Mouse (Mus musculus) neural tube, embryonic 13.5 days (tissue): ENCODE measurements around the gene Wdr24. TPM values are rescaled to one million over a fixed set of nuclear protein-coding genes. Genes with fewer than 3 reads are reported as not detected.
"Not testable (repeated sequence)": the region's sequence is repeated elsewhere in the genome, so short reads cannot be mapped to it uniquely, and the experiment has no call there.

Experiments used
- ATAC-seq: fragments of 200-750 bp; cut with Nextera tagmentation; 2 replicates; pipeline ENCODE4 v1.8.0; 2017; ENCODE audit warnings: low read depth, mild to moderate bottlenecking, moderate TSS enrichment, moderate library complexity
- H3K27ac ChIP-seq: fragments of 300-500 bp; sonication (generic); replicated peaks from 2 replicates; pipeline ENCODE4 v1.5.1; 2015; ENCODE audit warnings: moderate library complexity, mild to moderate bottlenecking, inconsistent platforms
- H3K27me3 ChIP-seq: fragments of 300-500 bp; sonication (generic); 2 replicates; pipeline ENCODE4 v1.6.1; 2015; ENCODE audit warnings: mild to moderate bottlenecking, inconsistent platforms
- H3K36me3 ChIP-seq: fragments of 300-500 bp; sonication (generic); 2 replicates; pipeline ENCODE4 v1.6.1; 2015; ENCODE audit warnings: mild to moderate bottlenecking, inconsistent platforms
- H3K4me1 ChIP-seq: fragments of 300-500 bp; sonication (generic); replicated peaks from 2 replicates; pipeline ENCODE4 v1.6.1; 2015; ENCODE audit warnings: inconsistent platforms
- H3K4me2 ChIP-seq: fragments of 300-500 bp; sonication (generic); 2 replicates; pipeline ENCODE4 v1.6.1; 2015; ENCODE audit warnings: inconsistent platforms, mild to moderate bottlenecking, moderate library complexity
- H3K4me3 ChIP-seq: fragments of 300-500 bp; sonication (generic); 2 replicates; pipeline ENCODE4 v1.5.1; 2015; ENCODE audit warnings: mild to moderate bottlenecking, inconsistent platforms
- H3K9ac ChIP-seq: fragments of 300-500 bp; sonication (generic); 2 replicates; pipeline ENCODE4 v1.6.1; 2015; ENCODE audit warnings: moderate library complexity, mild to moderate bottlenecking, inconsistent platforms
- H3K9me3 ChIP-seq: fragments of 300-500 bp; sonication (generic); 2 replicates; pipeline ENCODE4 v1.6.1; 2016; ENCODE audit warnings: inconsistent platforms
- WGBS: fragments of 180-500 bp; shearing (Covaris S2); methylation state at CpG from one replicate; pipeline ENCODE4 v1.1.7; 2015; 5-methylcytosine and 5-hydroxymethylcytosine counted together
- polyA plus RNA-seq: library from polyadenylated mRNA; unstranded; fragments of >200 nt; fragmentation: Nextera tagmentation; extraction: Ambion mirVana; gene quantifications from 2 replicates; pipeline ENCODE4 v1.2.1, GENCODE M21; 2015

Wdr24 gene
- polyA plus RNA-seq, 1 experiment from 2014 or later = 28.3 TPM

DNA sequence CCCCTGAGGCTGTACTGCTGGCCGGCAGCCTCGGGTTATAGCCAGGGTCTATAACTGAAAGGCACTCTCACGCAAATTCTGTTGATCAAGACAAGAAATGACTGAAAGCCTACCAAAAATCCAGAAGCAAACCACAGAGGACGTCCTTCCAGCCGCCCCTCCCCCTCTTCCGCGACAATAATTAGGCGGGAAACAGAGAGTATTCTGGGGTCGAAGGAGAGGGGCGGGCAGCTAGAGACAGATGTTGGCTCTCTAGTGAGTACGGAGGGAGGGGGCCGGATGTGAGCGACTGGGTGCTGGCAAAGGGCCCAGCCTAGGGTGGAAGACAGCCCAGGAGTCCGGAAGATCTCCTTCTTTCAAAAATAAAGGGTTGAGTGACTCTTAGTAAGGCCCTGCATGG lies 30.8 kb upstream of the Wdr24 start, which contains the start of gene Fam173a:
Gene Fam173a (minus strand): TSS at position 287 of the 400 bp plus-strand sequence.
- 0% methylated on average over 14 of the region's 14 CpGs for WGBS
- H3K4me3 ChIP-seq = peak within 1 kb of the TSS; percentile 84
- H3K27ac ChIP-seq = peak within 1 kb of the TSS; percentile 92
- no peaks in the 10 kb centered on the region for H3K27me3 ChIP-seq
- peak within 1 kb of the TSS; percentile 86 for H3K9ac ChIP-seq
- H3K4me1 ChIP-seq = peaks cover 67% of the 10 kb centered on the region
- peaks cover 22% of the 10 kb centered on the region for H3K36me3 ChIP-seq
- peak; percentile 33; the same call in 1 of the 2 replicates for ATAC-seq
- H3K9me3 ChIP-seq = no peaks in the 10 kb centered on the region
- peak within 1 kb of the TSS; percentile 92 for H3K4me2 ChIP-seq

DNA sequence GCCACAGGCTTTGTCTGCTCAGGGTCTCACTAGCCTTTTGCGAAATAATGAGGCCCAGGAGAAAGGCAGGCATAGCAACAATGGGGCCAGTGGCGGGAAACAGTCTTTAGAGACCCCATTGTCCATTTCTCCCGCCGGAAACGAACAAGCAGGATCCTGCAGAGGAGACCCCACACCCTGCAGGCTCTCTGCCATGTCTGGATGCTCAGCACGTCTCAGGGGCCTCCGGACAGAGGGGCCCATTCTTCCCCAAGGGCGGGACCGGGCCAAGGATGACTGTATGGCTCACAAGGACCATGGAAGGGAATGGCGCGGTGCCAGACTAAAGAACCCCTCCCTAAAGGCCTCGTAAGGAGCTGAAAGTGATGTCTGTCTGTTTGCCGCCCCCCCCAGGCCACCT lies 29.2 kb upstream of the Wdr24 start:
- peaks cover 8% of the 10 kb centered on the region for H3K36me3 ChIP-seq
- ATAC-seq = no peak
- 12% methylated on average over 13 of the region's 13 CpGs for WGBS
- H3K27ac ChIP-seq = peak overlapping the region; percentile 92
- no peaks in the 10 kb centered on the region for H3K27me3 ChIP-seq
- H3K9ac ChIP-seq = peak overlapping the region; percentile 73; the same call in 1 of the 2 replicates
- peaks cover 68% of the 10 kb centered on the region for H3K4me1 ChIP-seq
- no peaks in the 10 kb centered on the region for H3K9me3 ChIP-seq
- H3K4me2 ChIP-seq = peak overlapping the region; percentile 92
- H3K4me3 ChIP-seq = peak overlapping the region; percentile 65; the same call in 1 of the 2 replicates

DNA sequence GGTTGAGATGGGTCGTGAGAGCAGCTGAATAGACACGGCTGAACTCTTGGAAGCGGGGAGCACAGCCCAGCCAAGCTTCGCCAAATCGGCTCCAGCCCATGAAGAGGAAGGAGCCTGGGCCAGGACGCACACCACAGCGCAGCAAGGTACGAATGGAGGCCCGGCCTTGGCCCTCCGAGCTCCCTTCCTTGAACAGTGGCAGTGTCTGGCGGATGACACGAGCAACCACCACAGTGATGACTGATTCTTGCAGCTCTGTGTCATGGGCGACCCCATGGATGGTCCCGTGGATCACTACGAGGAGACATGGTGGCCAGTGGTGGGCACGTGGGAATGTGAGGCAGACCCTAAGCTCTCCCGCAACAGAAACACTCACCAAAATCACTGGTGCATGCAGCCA lies 28.4 kb upstream of the Wdr24 start:
- no peak for ATAC-seq
- H3K27me3 ChIP-seq = no peaks in the 10 kb centered on the region
- 51% methylated on average over 17 of the region's 17 CpGs for WGBS
- peaks cover under 1% of the 10 kb centered on the region; the same call in 1 of the 2 replicates for H3K36me3 ChIP-seq
- H3K9ac ChIP-seq = peak overlapping the region; percentile 73
- H3K27ac ChIP-seq = peak overlapping the region; percentile 92
- peak overlapping the region; percentile 65 for H3K4me3 ChIP-seq
- peaks cover 68% of the 10 kb centered on the region for H3K4me1 ChIP-seq
- no peaks in the 10 kb centered on the region for H3K9me3 ChIP-seq
- H3K4me2 ChIP-seq = peak overlapping the region; percentile 92

DNA sequence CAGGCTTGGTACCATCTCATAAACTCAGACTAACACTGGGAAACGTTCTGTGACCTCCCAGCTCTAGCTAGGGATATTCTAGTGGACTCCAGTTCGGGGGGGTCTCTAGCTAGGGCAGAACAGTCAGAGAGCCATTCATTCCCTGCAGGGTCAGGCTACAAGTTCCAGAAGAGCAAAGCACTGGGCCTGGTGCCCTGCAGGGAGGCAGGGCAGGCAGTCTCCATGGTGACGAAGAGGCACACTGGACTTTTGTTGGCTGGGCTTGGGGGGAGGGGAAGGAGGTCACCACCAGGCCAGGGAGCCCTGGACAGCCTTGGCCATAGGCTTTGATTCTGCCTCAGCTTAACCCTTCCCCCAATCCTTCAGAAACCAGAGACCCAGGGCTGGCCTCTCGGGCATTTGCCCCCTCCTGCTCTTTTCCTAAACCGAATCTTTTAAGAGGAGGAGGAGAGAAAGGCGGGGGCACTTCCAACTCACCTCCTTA lies 27.8 kb upstream of the Wdr24 start, which contains the start of gene AC134908.4:
Gene AC134908.4 (minus strand): TSS at position 51 of the 484 bp plus-strand sequence.
- H3K4me2 ChIP-seq = peak within 1 kb of the TSS; percentile 92
- 2% methylated on average over 6 of the region's 6 CpGs for WGBS
- ATAC-seq = no peak
- H3K27ac ChIP-seq = peak within 1 kb of the TSS; percentile 92
- H3K4me3 ChIP-seq = peak within 1 kb of the TSS; percentile 65
- peak within 1 kb of the TSS; percentile 73 for H3K9ac ChIP-seq
- no peaks in the 10 kb centered on the region for H3K36me3 ChIP-seq
- H3K4me1 ChIP-seq = peaks cover 64% of the 10 kb centered on the region
- H3K27me3 ChIP-seq = no peaks in the 10 kb centered on the region
- no peaks in the 10 kb centered on the region for H3K9me3 ChIP-seq

DNA sequence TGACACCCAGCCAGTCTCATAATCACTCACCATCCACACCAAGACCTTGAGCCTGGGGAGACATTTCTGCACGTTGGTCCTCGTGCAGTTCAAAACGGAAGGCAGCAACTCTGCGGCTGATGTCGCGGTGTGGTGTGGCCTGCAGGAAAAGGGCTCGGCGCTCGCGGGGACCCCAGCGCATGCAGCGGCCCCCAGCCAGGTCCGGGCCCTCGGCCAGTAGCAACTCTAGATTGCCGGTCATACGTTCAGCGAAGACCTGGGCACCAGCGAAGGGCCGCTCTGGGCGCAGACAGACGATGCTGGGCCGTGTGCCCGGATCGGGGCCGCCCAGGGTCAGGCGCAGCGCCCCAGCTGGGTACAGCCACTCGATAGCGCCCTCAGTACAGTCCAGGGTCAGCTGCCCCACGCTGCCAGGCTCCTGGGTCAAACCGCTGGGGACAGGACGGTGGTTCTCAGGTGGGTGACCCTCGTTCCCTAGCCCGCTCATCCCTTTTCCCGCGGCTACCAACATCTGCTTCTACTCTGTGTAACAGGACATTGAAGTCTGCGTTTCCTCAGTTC lies 27.1 kb upstream of the Wdr24 start:
- ATAC-seq = no peak
- H3K36me3 ChIP-seq = no peaks in the 10 kb centered on the region
- peak overlapping the region; percentile 65 for H3K4me3 ChIP-seq
- 1% methylated on average over 37 of the region's 37 CpGs for WGBS
- no peaks in the 10 kb centered on the region for H3K27me3 ChIP-seq
- H3K27ac ChIP-seq = peak overlapping the region; percentile 81
- H3K4me1 ChIP-seq = peaks cover 58% of the 10 kb centered on the region
- peak overlapping the region; percentile 92 for H3K4me2 ChIP-seq
- peak overlapping the region; percentile 73 for H3K9ac ChIP-seq
- no peaks in the 10 kb centered on the region for H3K9me3 ChIP-seq

DNA sequence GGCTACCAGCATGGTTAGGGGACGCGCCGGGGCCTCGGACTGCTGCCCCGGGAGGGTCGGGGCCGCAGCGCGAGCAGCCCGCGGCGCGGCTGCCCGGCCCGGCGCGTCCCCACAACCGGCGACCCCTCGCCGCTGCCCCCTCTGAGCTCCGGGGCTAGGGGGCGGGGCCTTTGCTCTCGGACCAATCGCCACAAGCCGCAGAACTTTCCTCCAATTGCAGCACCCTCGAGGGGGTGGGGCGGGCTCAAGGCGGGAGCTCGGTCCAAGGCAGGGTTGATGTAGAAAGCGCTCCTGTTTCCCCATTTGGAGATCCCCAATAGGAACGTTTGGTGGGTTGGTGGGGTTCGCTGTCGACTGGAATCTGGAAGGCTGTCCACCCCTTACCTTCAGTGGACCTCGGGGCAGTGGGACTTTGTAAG lies 26.5 kb upstream of the Wdr24 start, which contains the start of gene Metrn:
Gene Metrn (minus strand): TSS at position 186 of the 419 bp plus-strand sequence.
- peak; percentile 71 for ATAC-seq
- WGBS = under 1% methylated on average over 35 of the region's 35 CpGs
- Histone ChIP-seq H3K27ac (peak within 1 kb of the TSS; percentile 81), H3K4me2 (peak within 1 kb of the TSS; percentile 92), H3K9me3 (no peaks in the 10 kb centered on the region), H3K9ac (peak within 1 kb of the TSS; percentile 73), H3K4me3 (peak within 1 kb of the TSS; percentile 65), H3K27me3 (no peaks in the 10 kb centered on the region), H3K4me1 (peaks cover 53% of the 10 kb centered on the region), H3K36me3 (no peaks in the 10 kb centered on the region)

DNA sequence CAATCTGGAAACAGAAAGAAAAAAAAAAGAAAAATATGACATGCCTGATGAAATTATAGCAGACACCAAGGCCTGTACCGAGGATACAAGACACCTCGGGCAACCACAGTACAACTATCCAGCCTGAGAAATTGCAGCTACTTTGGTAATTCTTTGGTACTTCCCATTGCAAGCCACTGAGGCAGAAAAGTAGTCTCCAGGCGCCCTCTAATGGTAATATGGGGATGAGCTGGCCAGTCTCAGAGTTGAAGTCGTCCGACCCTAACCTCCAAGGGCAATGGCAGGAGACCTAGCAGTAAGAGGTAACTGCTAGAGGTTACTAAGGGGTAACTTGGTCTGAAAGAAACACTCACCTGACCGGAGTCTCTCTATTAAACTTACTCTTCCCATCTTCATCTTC lies 22.4 kb upstream of the Wdr24 start:
- WGBS = 8% methylated on average over 6 of the region's 6 CpGs

DNA sequence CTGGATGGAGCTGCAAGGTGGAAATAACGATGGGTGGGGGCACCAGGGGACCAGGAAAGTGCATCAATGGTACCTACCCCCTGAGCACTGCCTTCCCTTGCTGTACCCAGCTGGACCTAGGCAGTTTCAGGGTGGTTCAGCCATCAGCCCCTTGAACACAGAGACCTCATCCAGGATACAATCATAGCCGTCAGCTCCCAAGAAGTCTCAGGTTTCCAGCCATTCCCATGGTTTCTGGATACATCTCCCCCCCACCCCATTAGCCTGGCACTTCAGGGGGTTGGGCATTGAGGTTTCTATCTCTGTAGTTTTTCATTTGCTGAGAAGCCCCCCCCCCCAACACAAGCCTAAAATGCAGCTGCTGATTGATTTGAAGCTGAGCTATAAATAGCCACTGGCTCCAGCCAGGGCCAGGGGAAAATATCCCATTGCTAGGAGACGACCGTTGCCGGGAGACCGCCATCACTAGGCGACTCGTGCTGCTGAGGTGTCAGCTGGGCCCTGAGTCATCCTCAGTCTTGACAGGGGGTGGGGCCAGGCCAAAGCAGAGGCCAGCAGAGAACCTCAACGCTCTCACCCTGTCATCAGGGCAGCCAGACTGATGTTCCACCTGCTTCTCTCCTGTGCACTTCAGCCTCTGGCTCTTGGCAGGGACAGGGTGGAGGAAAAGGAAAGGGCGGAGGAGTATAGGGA lies 20.5 kb upstream of the Wdr24 start:
- Histone ChIP-seq H3K4me3 (peak overlapping the region; percentile 5; the same call in 1 of the 2 replicates), H3K4me1 (peaks cover 25% of the 10 kb centered on the region), H3K27ac (peak overlapping the region; percentile 88), H3K9ac (peak overlapping the region; percentile 58), H3K27me3 (no peaks in the 10 kb centered on the region), H3K36me3 (no peaks in the 10 kb centered on the region), H3K9me3 (no peaks in the 10 kb centered on the region), H3K4me2 (peak overlapping the region; percentile 38)
- WGBS = 7% methylated on average over 10 of the region's 10 CpGs
- ATAC-seq = peak; percentile 90

More for the DNA sequence above, 22.4 kb upstream of the Wdr24 start:
- H3K9me3 ChIP-seq = no peaks in the 10 kb centered on the region
- no peaks in the 10 kb centered on the region for H3K36me3 ChIP-seq
- peaks cover 40% of the 10 kb centered on the region for H3K4me1 ChIP-seq
- no peaks in the 10 kb centered on the region for H3K27me3 ChIP-seq
- no peak for ATAC-seq
- no peak overlapping the region for H3K9ac ChIP-seq
- no peak overlapping the region for H3K4me3 ChIP-seq
- H3K4me2 ChIP-seq = no peak overlapping the region
- H3K27ac ChIP-seq = no peak overlapping the region

DNA sequence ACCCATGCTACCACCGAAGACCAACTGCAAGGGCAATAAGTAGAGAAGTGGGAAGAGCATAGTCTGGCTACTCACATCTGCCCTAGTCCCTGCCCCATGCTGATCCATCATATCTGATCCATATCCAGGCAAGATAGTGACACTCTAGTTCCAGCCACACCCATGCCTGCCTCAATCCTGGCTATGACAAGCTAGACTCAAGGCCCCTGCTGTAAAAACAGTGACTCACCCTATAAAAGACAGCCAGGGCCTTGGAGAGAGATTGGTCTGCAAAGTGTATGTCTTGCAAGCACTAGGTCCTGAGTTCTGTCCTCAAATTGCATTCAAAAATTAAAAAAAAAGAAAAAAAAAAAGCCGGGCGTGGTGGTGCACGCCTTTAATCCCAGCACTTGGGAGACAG lies 16.9 kb upstream of the Wdr24 start:
- H3K27me3 ChIP-seq = 0 out of 2 replicates have a peak, but pooled peaks cover 5% of the 10 kb centered on the region
- H3K36me3 ChIP-seq = no peaks in the 10 kb centered on the region

DNA sequence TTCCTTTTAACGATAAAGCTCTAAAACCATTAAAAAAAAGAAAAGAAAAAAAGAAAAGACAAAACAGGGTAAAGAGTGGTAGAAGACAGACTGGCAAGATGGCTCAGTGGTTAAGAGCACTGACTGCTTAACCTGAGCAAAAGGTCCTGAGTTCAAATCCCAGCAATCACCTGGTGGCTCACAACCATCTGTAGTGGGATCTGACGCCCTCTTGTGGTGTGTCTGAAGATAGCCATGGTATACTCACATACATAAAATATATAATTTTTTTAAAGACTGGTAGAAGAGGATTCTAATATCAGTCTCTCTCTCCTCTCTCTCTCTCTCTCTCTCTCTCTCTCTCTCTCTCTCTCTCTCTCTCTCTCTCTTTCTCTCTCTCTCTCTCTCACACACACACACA lies 16.0 kb upstream of the Wdr24 start:
- not testable (repeated sequence) for ATAC-seq, H3K27ac ChIP-seq, H3K9ac ChIP-seq, H3K9me3 ChIP-seq, H3K27me3 ChIP-seq, H3K4me3 ChIP-seq, H3K36me3 ChIP-seq, H3K4me2 ChIP-seq
- peaks cover 56% of the 10 kb centered on the region for H3K4me1 ChIP-seq
- 61% methylated on average over 2 of the region's 2 CpGs for WGBS

More for the DNA sequence above, 16.9 kb upstream of the Wdr24 start:
- no peak overlapping the region for H3K4me2 ChIP-seq
- H3K4me3 ChIP-seq = no peak overlapping the region
- H3K9me3 ChIP-seq = no peaks in the 10 kb centered on the region
- H3K9ac ChIP-seq = no peak overlapping the region
- peaks cover 52% of the 10 kb centered on the region for H3K4me1 ChIP-seq
- no peak for ATAC-seq
- WGBS = 69% methylated on average over 4 of the region's 4 CpGs
- H3K27ac ChIP-seq = no peak overlapping the region

DNA sequence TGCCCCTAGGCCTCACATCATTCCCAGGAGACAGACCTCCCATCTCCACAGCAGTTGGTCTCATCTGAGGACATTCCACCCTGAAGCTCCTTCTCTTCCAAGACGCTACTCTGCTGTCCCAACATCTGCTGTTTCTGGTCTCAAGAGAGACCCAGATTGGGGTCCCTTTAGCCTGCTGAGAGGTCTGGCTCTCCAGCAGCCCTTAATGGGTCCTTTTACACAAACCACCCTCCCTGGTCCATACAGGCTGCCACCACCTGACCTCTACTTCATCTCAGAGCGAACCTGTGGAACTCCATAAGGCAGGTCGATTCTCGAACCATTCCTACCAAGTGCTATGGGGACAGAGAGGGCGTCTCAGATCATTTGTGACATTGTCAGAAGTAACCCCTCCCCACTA lies 15.4 kb upstream of the Wdr24 start:
- H3K9me3 ChIP-seq = no peaks in the 10 kb centered on the region
- peak overlapping the region; percentile 99 for H3K9ac ChIP-seq
- 0 out of 2 replicates have a peak, but pooled peaks cover 3% of the 10 kb centered on the region for H3K36me3 ChIP-seq
- peak overlapping the region; percentile 97 for H3K4me2 ChIP-seq
- WGBS = 31% methylated on average over 5 of the region's 5 CpGs
- peak overlapping the region; percentile 98 for H3K27ac ChIP-seq
- H3K4me1 ChIP-seq = peaks cover 56% of the 10 kb centered on the region
- H3K27me3 ChIP-seq = peaks cover 5% of the 10 kb centered on the region; the same call in 1 of the 2 replicates
- H3K4me3 ChIP-seq = peak overlapping the region; percentile 91
- no peak for ATAC-seq
